In the genomic region with DNA sequence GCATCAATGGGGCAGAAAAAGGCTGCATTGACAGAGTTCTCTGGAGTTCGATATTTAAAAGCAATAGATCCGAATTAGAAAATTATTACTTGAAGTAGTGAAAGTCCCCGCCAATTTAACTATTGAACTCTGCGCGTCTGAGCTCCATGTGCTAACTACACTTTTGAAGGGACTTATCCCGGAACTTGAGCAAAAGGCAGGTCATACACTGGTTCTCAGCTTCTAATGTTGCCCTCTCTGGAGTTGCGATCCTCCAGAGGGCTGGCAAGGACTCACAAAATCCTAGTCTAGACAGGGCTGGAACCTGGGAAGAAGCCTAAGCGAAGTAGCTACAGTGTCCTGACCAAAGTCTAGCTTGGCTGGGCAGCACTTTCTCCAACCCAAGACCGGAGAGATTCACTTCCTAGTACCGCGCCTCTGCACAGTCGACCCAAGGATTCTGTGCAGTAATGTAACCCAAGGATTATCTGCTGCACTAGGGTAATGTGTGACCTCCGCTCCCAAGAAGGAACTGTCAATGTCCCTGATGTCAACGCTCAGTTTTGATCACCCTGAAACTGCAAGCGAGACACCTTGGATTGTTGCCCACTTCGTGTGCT, we compare ENCODE assay signal across 14 mouse cellular contexts. TPM values are rescaled to one million over a fixed set of nuclear protein-coding genes. Genes with fewer than 3 reads are reported as not detected.
A peak's percentile ranks its signal among the peaks of the same experiment; 100 is the strongest.
DNase-seq lines count a peak whose midpoint lies in the region; ATAC-seq and TF ChIP-seq lines count a peak whose summit lies in the region.
"Had no signal": no experiment of that assay in that cellular context is flagged by ENCODE, and none has a peak within 500 bp of the region (broad histone marks: within the 10 kb centered on the region; RNA-seq: fewer than 3 reads in every experiment).

No protein-coding gene starts in this region.

- no peaks in the 10 kb centered on the region for H3K36me3 ChIP-seq in kidney, adult 2 months (ENCODE audit: control insufficient read depth, insufficient read depth, low read length)
- no peaks in the 10 kb centered on the region for H3K36me3 ChIP-seq in kidney, embryonic 14.5 days (ENCODE audit: control insufficient read depth, insufficient read depth, low read length)
- no peaks in the 10 kb centered on the region for H3K36me3 ChIP-seq in limb, embryonic 13.5 days
- H3K36me3 ChIP-seq: hindbrain, embryonic 12.5 days had no signal

- no peak overlapping the region for H3K9ac ChIP-seq in kidney, embryonic 14.5 days (ENCODE audit: low read depth, low read length)
- no peak overlapping the region for H3K9ac ChIP-seq in limb, embryonic 13.5 days
- H3K9ac ChIP-seq: hindbrain, embryonic 12.5 days had no signal

- no peak for ATAC-seq in kidney, embryonic 14.5 days (ENCODE audit: low FRiP score, low TSS enrichment)
- no peak for ATAC-seq in limb, embryonic 13.5 days (ENCODE audit: low FRiP score, low read depth)

- 6% methylated on average over 16 of the region's 16 CpGs for WGBS in kidney, adult 2 months
- WGBS in kidney, embryonic 14.5 days, result 2% methylated on average over 16 of the region's 16 CpGs
- under 1% methylated on average over 16 of the region's 16 CpGs for WGBS in limb, embryonic 13.5 days

- H3K9me3 ChIP-seq in kidney, embryonic 14.5 days (ENCODE audit: control insufficient read depth, low read length), result no peaks in the 10 kb centered on the region
- no peaks in the 10 kb centered on the region for H3K9me3 ChIP-seq in limb, embryonic 13.5 days
- H3K9me3 ChIP-seq: hindbrain, embryonic 12.5 days had no signal

- no peak overlapping the region for H3K27ac ChIP-seq in kidney, adult 2 months (ENCODE audit: insufficient read depth, low read depth, low read length)
- H3K27ac ChIP-seq in kidney, embryonic 14.5 days (ENCODE audit: low read depth, low read length), result no peak overlapping the region
- no peak overlapping the region for H3K27ac ChIP-seq in limb, embryonic 13.5 days
- H3K27ac ChIP-seq: heart, adult 2 months; hindbrain, embryonic 12.5 days; kidney, postnatal 0 days; macrophage had no signal

- DNase-seq in embryo, embryonic 10 days (ENCODE audit: low spot score), result peak; percentile 27
- no peak for DNase-seq in embryo, embryonic 9.5 days (ENCODE audit: extremely low spot score)
- DNase-seq in kidney, adult 2 months, result peak; percentile 3
- peak; percentile 35 for DNase-seq in embryo, embryonic 11 days
- no peak for DNase-seq in adrenal gland, adult 18-20 months (ENCODE audit: low spot score in 2 of 2)
- DNase-seq in B cell, adult 2 months, result no peak
- DNase-seq: heart, adult 2 months; layer of hippocampus, postnatal 36 days had no signal

- no peak overlapping the region for H3K4me2 ChIP-seq in kidney, embryonic 14.5 days (replicated peaks; ENCODE audit: low read depth, low read length)
- no peak overlapping the region for H3K4me2 ChIP-seq in limb, embryonic 13.5 days (replicated peaks)
- H3K4me2 ChIP-seq: hindbrain, embryonic 12.5 days had no signal

- H3K27me3 ChIP-seq in kidney, adult 2 months (replicated peaks; ENCODE audit: control insufficient read depth, insufficient read depth, low read length), result peaks cover 15% of the 10 kb centered on the region
- H3K27me3 ChIP-seq in kidney, embryonic 14.5 days (ENCODE audit: control insufficient read depth, insufficient read depth, low read length), result peaks cover 77% of the 10 kb centered on the region
- peaks cover 79% of the 10 kb centered on the region for H3K27me3 ChIP-seq in limb, embryonic 13.5 days

- no peak for TF ChIP-seq POLR2A in kidney, adult 2 months (IDR thresholded peaks at IDR 0.05; ENCODE audit: low read depth, low read length)

- peaks cover 6% of the 10 kb centered on the region; the same call in 1 of the 2 replicates for H3K4me1 ChIP-seq in kidney, adult 2 months (ENCODE audit: control insufficient read depth, insufficient read depth, low read length)
- peaks cover 4% of the 10 kb centered on the region; the same call in 1 of the 2 replicates for H3K4me1 ChIP-seq in kidney, embryonic 14.5 days (ENCODE audit: control insufficient read depth, insufficient read depth, low read length)
- H3K4me1 ChIP-seq in limb, embryonic 13.5 days, result peaks cover 28% of the 10 kb centered on the region

- no peak overlapping the region for H3K4me3 ChIP-seq in kidney, adult 2 months (ENCODE audit: insufficient read depth, low read depth, low read length)
- no peak overlapping the region for H3K4me3 ChIP-seq in kidney, embryonic 14.5 days (ENCODE audit: low read length)
- H3K4me3 ChIP-seq in limb, embryonic 13.5 days, result 0 out of 2 replicates have a peak overlapping the region, but pooled peaks have one; percentile 1
- H3K4me3 ChIP-seq: heart, adult 2 months; hindbrain, embryonic 12.5 days had no signal

- TF ChIP-seq CTCF in kidney, adult 2 months (conservative IDR thresholded peaks at IDR 0.05; ENCODE audit: insufficient read depth, insufficient read length, low read depth, low read length), result no peak

RNA-seq across cellular contexts. Expression of a gene that starts 3.0 kb away (rescaled TPM):
- polyA plus RNA-seq in kidney, adult 2 months (2012; rRNA removed), result 0.27 TPM in 1 of 2 replicates, not detected in the other
- polyA plus RNA-seq in kidney, embryonic 14.5 days (2014; fragmentation: Nextera tagmentation; extraction: Ambion mirVana), result not detected in 2 replicates
- polyA plus RNA-seq in limb, embryonic 13.5 days (2015; fragmentation: Nextera tagmentation; extraction: Ambion mirVana), result 1.5 and 1.8 TPM in 2 replicates
- under 1 TPM; 0.13 to 0.36 TPM for total RNA-seq in adrenal gland, adult 18-20 months (2021)
- total RNA-seq: heart, adult 2 months; layer of hippocampus, postnatal 36 days; liver, adult 2 months had no signal
- polyA plus RNA-seq: kidney, postnatal 0 days; liver, adult 2 months; macrophage had no signal

Comparison
In these comparisons a context has a peak if more than half of its experiments do, and no peak if none do; other contexts are left out.
1. DNase-seq: peak in embryo, embryonic 10 days (single experiment), kidney, adult 2 months (single experiment) and embryo, embryonic 11 days (single experiment); none in embryo, embryonic 9.5 days (single experiment), adrenal gland, adult 18-20 months (0 of 2) and B cell, adult 2 months (0 of 2).